Mouse (Mus musculus) embryonic fibroblast, embryonic 13.5 days (primary cell): ENCODE measurements around the gene Furin.

Experiments
- CTCF ChIP-seq: IDR thresholded peaks from 2 replicates; pipeline ENCODE4 v1.5.1; 2011; ENCODE audit warnings: mild to moderate bottlenecking, control low read depth, low read length, moderate library complexity, borderline replicate concordance; ENCODE audit not compliant: insufficient read depth
- POLR2A ChIP-seq: IDR thresholded peaks from 2 replicates; pipeline ENCODE4 v1.6.1; 2011; ENCODE audit warnings: low read depth, mild to moderate bottlenecking, control low read depth, low read length, moderate library complexity

GRCm38 (mm10) chr7:80401860-80402641 lies 3.2 kb downstream of the Furin start:
- TF ChIP-seq CTCF (no peak), POLR2A (no peak)
